Comparison of ENCODE assay signal across 28 mouse cellular contexts in the genomic region with DNA sequence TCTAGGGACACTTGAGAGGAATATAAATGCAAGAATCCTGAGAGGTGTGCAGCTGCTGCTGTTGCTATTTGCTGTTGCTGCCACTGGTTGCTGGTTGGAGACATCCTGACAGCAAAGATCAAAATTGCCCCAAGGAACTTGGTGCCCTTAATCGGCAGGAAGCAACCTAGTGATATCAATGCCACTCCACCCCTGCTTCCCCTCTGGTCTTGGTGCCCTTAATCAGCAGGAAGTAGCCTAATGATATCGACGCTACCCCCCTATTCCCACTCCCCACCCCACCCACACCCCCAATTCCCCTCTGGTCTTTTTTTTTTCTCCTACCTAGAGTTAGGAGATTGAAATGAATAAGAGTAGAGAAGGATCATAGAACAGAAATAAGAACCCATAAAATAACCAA. TPM values are rescaled to one million over a fixed set of nuclear protein-coding genes. Genes with fewer than 3 reads are reported as not detected.
"Had no signal": no experiment of that assay in that cellular context is flagged by ENCODE, and none has a peak within 500 bp of the region (broad histone marks: within the 10 kb centered on the region; RNA-seq: fewer than 3 reads in every experiment).

No protein-coding gene starts in this region.

- H3K4me2 ChIP-seq: kidney, embryonic 15.5 days; limb, embryonic 12.5 days; limb, embryonic 15.5 days; lung, embryonic 15.5 days; midbrain, embryonic 12.5 days; midbrain, embryonic 15.5 days; neural tube, embryonic 12.5 days; neural tube, embryonic 15.5 days had no signal

- H3K27ac ChIP-seq: kidney, embryonic 15.5 days; limb, embryonic 12.5 days; limb, embryonic 15.5 days; liver, embryonic 14.5 days; lung, embryonic 15.5 days; midbrain, embryonic 12.5 days; midbrain, embryonic 15.5 days; neural tube, embryonic 12.5 days; neural tube, embryonic 15.5 days; stomach, postnatal 0 days had no signal

- H3K9me3 ChIP-seq: kidney, embryonic 15.5 days; limb, embryonic 12.5 days; limb, embryonic 15.5 days; lung, embryonic 15.5 days; midbrain, embryonic 12.5 days; midbrain, embryonic 15.5 days; neural tube, embryonic 12.5 days; neural tube, embryonic 15.5 days had no signal

- H3K4me3 ChIP-seq: kidney, embryonic 15.5 days; limb, embryonic 12.5 days; limb, embryonic 15.5 days; lung, embryonic 15.5 days; midbrain, embryonic 12.5 days; midbrain, embryonic 15.5 days; neural tube, embryonic 12.5 days; neural tube, embryonic 15.5 days had no signal

- DNase-seq: kidney, adult 2 months; kidney, postnatal 10 days; kidney, postnatal 36 days; left cerebral cortex, postnatal 4 days; lung, adult 18-20 months; lung, postnatal 10 days; lung, postnatal 36 days; right cerebral cortex, adult 18-20 months; right cerebral cortex, postnatal 14 days; right cerebral cortex, postnatal 4 days; thymus, adult 2 months; thymus, postnatal 25 days had no signal

- H3K9ac ChIP-seq: kidney, embryonic 15.5 days; limb, embryonic 12.5 days; limb, embryonic 15.5 days; liver, embryonic 14.5 days; lung, embryonic 15.5 days; midbrain, embryonic 12.5 days; midbrain, embryonic 15.5 days; neural tube, embryonic 12.5 days; neural tube, embryonic 15.5 days had no signal

- ATAC-seq: intestine, postnatal 0 days; midbrain, embryonic 15.5 days had no signal

- H3K36me3 ChIP-seq: kidney, embryonic 15.5 days; limb, embryonic 12.5 days; limb, embryonic 15.5 days; lung, embryonic 15.5 days; midbrain, embryonic 12.5 days; midbrain, embryonic 15.5 days; neural tube, embryonic 12.5 days; neural tube, embryonic 15.5 days had no signal

- H3K27me3 ChIP-seq: kidney, embryonic 15.5 days; limb, embryonic 12.5 days; limb, embryonic 15.5 days; lung, embryonic 15.5 days; midbrain, embryonic 12.5 days; midbrain, embryonic 15.5 days; neural tube, embryonic 12.5 days; neural tube, embryonic 15.5 days had no signal

- H3K4me1 ChIP-seq: kidney, embryonic 15.5 days; limb, embryonic 12.5 days; limb, embryonic 15.5 days; midbrain, embryonic 12.5 days; midbrain, embryonic 15.5 days; neural tube, embryonic 12.5 days; neural tube, embryonic 15.5 days had no signal

RNA-seq across cellular contexts. Expression of a gene that starts 18.9 kb away (rescaled TPM):
- total RNA-seq: layer of hippocampus, postnatal 14 days had no signal

RNA-seq across cellular contexts. Expression of a gene that starts 21.7 kb away (rescaled TPM):
- total RNA-seq: layer of hippocampus, postnatal 14 days; left cerebral cortex, adult 8-10 months; left cerebral cortex, postnatal 14 days; left cerebral cortex, postnatal 4 days had no signal
- polyA plus RNA-seq: intestine, postnatal 0 days; kidney, adult 2 months; kidney, embryonic 15.5 days; limb, embryonic 12.5 days; limb, embryonic 15.5 days; liver, embryonic 14.5 days; lung, embryonic 15.5 days; midbrain, embryonic 12.5 days; midbrain, embryonic 15.5 days; neural tube, embryonic 12.5 days; neural tube, embryonic 15.5 days; stomach, embryonic 14.5 days; thymus, adult 2 months; urinary bladder, adult 2 months had no signal

RNA-seq across cellular contexts. Expression of a gene that starts 47.4 kb away (rescaled TPM):
- total RNA-seq: left cerebral cortex, adult 8-10 months had no signal
- polyA plus RNA-seq: intestine, postnatal 0 days had no signal
